Mouse (Mus musculus) bone marrow macrophage, adult 2 months (primary cell): ENCODE results near the gene 9630041A04Rik.

Source experiments
- CTCF ChIP-seq: IDR thresholded peaks from 2 replicates; pipeline ENCODE4 v1.5.1; 2012; ENCODE audit warnings: low read depth, mild to moderate bottlenecking, low read length, moderate library complexity
- POLR2A ChIP-seq: IDR thresholded peaks from 2 replicates; pipeline ENCODE4 v1.6.1; 2012; ENCODE audit warnings: mild to moderate bottlenecking, low read depth, low read length, borderline replicate concordance

DNA sequence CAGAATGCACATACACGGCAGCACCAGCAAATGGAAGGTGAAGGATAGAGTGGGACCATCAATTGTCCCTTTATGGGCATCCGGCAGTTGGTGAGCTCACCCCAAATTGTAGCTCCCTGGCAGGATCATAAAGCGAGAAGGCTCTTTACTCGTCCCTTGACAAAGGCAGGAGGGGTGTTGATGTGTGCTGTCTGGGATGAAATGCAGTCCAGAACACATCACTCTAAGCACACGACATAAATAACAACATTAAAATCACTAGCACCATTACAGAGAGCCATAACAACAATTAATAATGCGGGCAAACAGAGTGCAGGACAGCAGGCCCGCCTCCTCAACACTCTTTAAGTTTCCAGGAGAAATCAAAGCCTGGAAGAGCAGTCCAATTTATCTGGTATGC lies 120.7 kb downstream of the 9630041A04Rik start:
- TF ChIP-seq POLR2A = no peak
- no peak for TF ChIP-seq CTCF
